Mouse (Mus musculus): ENCODE results near the gene Dennd1a.

- TF ChIP-seq POLR2A (IDR thresholded peaks at IDR 0.05; ENCODE audit: borderline replicate concordance, extremely low read depth, low read depth, low read length) (no peak), CTCF (IDR thresholded peaks at IDR 0.05; ENCODE audit: insufficient read depth, low read length) (no peak)
Measured at GRCm38 (mm10) chr2:38223759-38224158, 63.4 kb downstream of the Dennd1a start.
